Mouse (Mus musculus) CH12.LX (cell line): ENCODE data around the gene Phf13.

Experiments
- CHD1 ChIP-seq: IDR thresholded peaks from 2 replicates; pipeline ENCODE4 v1.6.1; 2012; ENCODE audit warnings: low read depth, low read length, improper control_type of control experiment, inconsistent platforms
- CHD2 ChIP-seq: IDR thresholded peaks from 2 replicates; pipeline ENCODE4 v1.6.1; 2011; ENCODE audit warnings: low read length, improper control_type of control experiment
- CTCF ChIP-seq, 2 experiments: IDR thresholded peaks in 1 of 2; conservative IDR thresholded peaks in 1 of 2; 2 replicates each; pipeline ENCODE4 v1.5.1; 2011 to 2012; ENCODE audit warnings: low read depth in 2 of 2, low read length in 2 of 2, improper control_type of control experiment in 1 of 2, inconsistent platforms in 1 of 2, mild to moderate bottlenecking in 1 of 2, moderate library complexity in 1 of 2
- E2F4 ChIP-seq: IDR thresholded peaks from 2 replicates; pipeline ENCODE4 v1.6.1; 2011; ENCODE audit warnings: low read depth, low read length, improper control_type of control experiment; ENCODE audit not compliant: insufficient replicate concordance
- EP300 ChIP-seq: IDR thresholded peaks from 2 replicates; pipeline ENCODE4 v1.6.1; 2011; ENCODE audit warnings: low read length, improper control_type of control experiment
- GABPA ChIP-seq: IDR thresholded peaks from 2 replicates; pipeline ENCODE4 v1.6.1; 2012; ENCODE audit warnings: low read depth, low read length, improper control_type of control experiment, inconsistent platforms; ENCODE audit not compliant: insufficient replicate concordance
- JUND ChIP-seq: conservative IDR thresholded peaks from 2 replicates; pipeline ENCODE4 v1.6.1; 2011; ENCODE audit warnings: low read depth, low read length, improper control_type of control experiment
- MEF2A ChIP-seq: IDR thresholded peaks from 2 replicates; pipeline ENCODE4 v1.6.1; 2014; ENCODE audit warnings: low read depth, mild to moderate bottlenecking, inconsistent platforms, low read length, improper control_type of control experiment, borderline replicate concordance
- NELFE ChIP-seq: IDR thresholded peaks from 2 replicates; pipeline ENCODE4 v1.6.1; 2011; ENCODE audit warnings: low read depth, low read length, improper control_type of control experiment
- PAX5 ChIP-seq: IDR thresholded peaks from 2 replicates; pipeline ENCODE4 v1.6.1; 2012; ENCODE audit warnings: low read length, inconsistent platforms, mixed read lengths
- POLR2A ChIP-seq: IDR thresholded peaks from 2 replicates; pipeline ENCODE4 v1.6.1; 2011; ENCODE audit warnings: low read depth, mild to moderate bottlenecking, improper control_type of control experiment, low read length
- USF1 ChIP-seq: IDR thresholded peaks from 2 replicates; pipeline ENCODE4 v1.6.1; 2014; ENCODE audit warnings: low read depth, mild to moderate bottlenecking, inconsistent platforms, low read length, improper control_type of control experiment
- ZC3H11A ChIP-seq: IDR thresholded peaks from 2 replicates; pipeline ENCODE4 v1.6.1; 2012; ENCODE audit warnings: low read depth, mild to moderate bottlenecking, inconsistent platforms, low read length, improper control_type of control experiment
- ZNF384 ChIP-seq: IDR thresholded peaks from 2 replicates; pipeline ENCODE4 v1.6.1; 2012; ENCODE audit warnings: low read depth, low read length, improper control_type of control experiment, inconsistent platforms

GRCm38 (mm10) chr4:152026751-152027508 is 30.9 kb upstream of the Phf13 start:
- TF ChIP-seq CTCF (conservative IDR thresholded peaks at IDR 0.05 in 1 of 2, IDR thresholded peaks at IDR 0.05 in 1 of 2; ENCODE audit: low read depth in 2 of 2, low read length in 2 of 2) (no peak), POLR2A (no peak), PAX5 (no peak), CHD1 (no peak), CHD2 (peak; percentile 21), NELFE (no peak), EP300 (no peak), MEF2A (no peak), JUND (no peak), E2F4 (no peak), USF1 (no peak), ZNF384 (no peak), GABPA (no peak), ZC3H11A (no peak)
